Mouse (Mus musculus) MEL (cell line): ENCODE data around the gene Eef2kmt. TPM values are rescaled to one million over a fixed set of nuclear protein-coding genes. Genes with fewer than 3 reads are reported as not detected.

Experiments used
- DNase-seq: peaks from one replicate; pipeline ENCODE4 v3.0.0; 2011; ENCODE audit warnings: low read depth, low spot score
- H3K27ac ChIP-seq: 2 replicates; pipeline ENCODE4 v1.5.1; 2012; ENCODE audit warnings: low read depth, mild to moderate bottlenecking, control low read depth, low read length, moderate library complexity; ENCODE audit not compliant: control insufficient read depth
- H3K27me3 ChIP-seq, 2 experiments: fragments of 150-350 bp in 1 of 2; sonication (generic) in 1 of 2; 2 replicates each; pipeline ENCODE4 v1.6.1; 2012; ENCODE audit warnings: low read length in 2 of 2, mild to moderate bottlenecking in 2 of 2, improper control_type of control experiment in 1 of 2, moderate library complexity in 1 of 2; ENCODE audit not compliant: insufficient read depth in 2 of 2, control insufficient read depth in 1 of 2
- H3K36me3 ChIP-seq, 2 experiments: 2 replicates each; pipeline ENCODE4 v1.6.1; 2012 to 2014; ENCODE audit warnings: low read length in 2 of 2, improper control_type of control experiment in 1 of 2, inconsistent platforms in 1 of 2, mild to moderate bottlenecking in 1 of 2; ENCODE audit not compliant: insufficient read depth in 2 of 2, control insufficient read depth in 1 of 2
- H3K4me1 ChIP-seq, 2 experiments: fragments of 150-350 bp in 1 of 2; sonication (generic) in 1 of 2; 2 replicates each; pipeline ENCODE4 v1.6.1; 2012; ENCODE audit warnings: low read length in 2 of 2, improper control_type of control experiment in 1 of 2, mild to moderate bottlenecking in 1 of 2; ENCODE audit not compliant: insufficient read depth in 2 of 2, control insufficient read depth in 1 of 2
- H3K4me3 ChIP-seq, 2 experiments: fragments of 150-350 bp in 1 of 2; sonication (generic) in 1 of 2; 2 replicates each; pipeline ENCODE4 v1.5.1; 2012; ENCODE audit warnings: low read depth in 2 of 2, low read length in 2 of 2, mild to moderate bottlenecking in 2 of 2, moderate library complexity in 2 of 2, control low read depth in 1 of 2, improper control_type of control experiment in 1 of 2; ENCODE audit not compliant: control insufficient read depth in 1 of 2, insufficient read depth in 1 of 2
- H3K79me2 ChIP-seq: 2 replicates; pipeline ENCODE4 v1.6.1; 2012; ENCODE audit warnings: mild to moderate bottlenecking, low read length, moderate library complexity; ENCODE audit not compliant: control insufficient read depth, poor library complexity, insufficient read depth
- H3K9ac ChIP-seq: 2 replicates; pipeline ENCODE4 v1.6.1; 2012; ENCODE audit warnings: low read depth, mild to moderate bottlenecking, control low read depth, low read length, moderate library complexity; ENCODE audit not compliant: control insufficient read depth, poor library complexity, severe bottlenecking
- H3K9me3 ChIP-seq: fragments of 150-350 bp; sonication (generic); replicated peaks from 2 replicates; pipeline ENCODE4 v1.6.1; 2012; ENCODE audit warnings: mild to moderate bottlenecking, low read length, improper control_type of control experiment, moderate library complexity; ENCODE audit not compliant: insufficient read depth
- CHD1 ChIP-seq: IDR thresholded peaks from 2 replicates; pipeline ENCODE4 v1.6.1; 2012; ENCODE audit warnings: low read depth, mild to moderate bottlenecking, inconsistent platforms, low read length, improper control_type of control experiment
- CHD2 ChIP-seq: IDR thresholded peaks from 2 replicates; pipeline ENCODE4 v1.6.1; 2011; ENCODE audit warnings: low read length, improper control_type of control experiment
- E2F4 ChIP-seq: IDR thresholded peaks from 2 replicates; pipeline ENCODE4 v1.6.1; 2011; ENCODE audit warnings: low read depth, low read length, improper control_type of control experiment, borderline replicate concordance
- ELF1 ChIP-seq: IDR thresholded peaks from 2 replicates; pipeline ENCODE4 v1.6.1; 2014; ENCODE audit warnings: low read depth, mild to moderate bottlenecking, inconsistent platforms, low read length, improper control_type of control experiment, moderate library complexity
- GABPA ChIP-seq: IDR thresholded peaks from 2 replicates; pipeline ENCODE4 v1.6.1; 2012; ENCODE audit warnings: low read depth, mild to moderate bottlenecking, inconsistent platforms, low read length, improper control_type of control experiment, moderate library complexity
- MAX ChIP-seq: IDR thresholded peaks from 2 replicates; pipeline ENCODE4 v1.6.1; 2011; ENCODE audit warnings: low read length, improper control_type of control experiment
- MXI1 ChIP-seq: IDR thresholded peaks from 2 replicates; pipeline ENCODE4 v1.6.1; 2011; ENCODE audit warnings: mild to moderate bottlenecking, low read depth, low read length, improper control_type of control experiment
- POLR2A ChIP-seq, 2 experiments: IDR thresholded peaks; 2 replicates each; pipeline ENCODE4 v1.6.1; 2011 to 2012; ENCODE audit warnings: low read length in 2 of 2, mild to moderate bottlenecking in 2 of 2, control low read depth in 1 of 2, improper control_type of control experiment in 1 of 2, low read depth in 1 of 2, moderate library complexity in 1 of 2; ENCODE audit not compliant: control insufficient read depth in 1 of 2, insufficient read depth in 1 of 2, poor library complexity in 1 of 2
- POLR2AphosphoS5 ChIP-seq: IDR thresholded peaks from 2 replicates; pipeline ENCODE4 v1.6.1; 2012; ENCODE audit warnings: low read depth, borderline replicate concordance, mild to moderate bottlenecking, inconsistent platforms, low read length, moderate library complexity, mixed read lengths
- RAD21 ChIP-seq: IDR thresholded peaks from 2 replicates; pipeline ENCODE4 v1.6.1; 2011; ENCODE audit warnings: mild to moderate bottlenecking, low read depth, low read length, improper control_type of control experiment
- RCOR1 ChIP-seq: IDR thresholded peaks from 2 replicates; pipeline ENCODE4 v1.6.1; 2012; ENCODE audit warnings: low read depth, mild to moderate bottlenecking, inconsistent platforms, low read length, improper control_type of control experiment
- SMC3 ChIP-seq: IDR thresholded peaks from 2 replicates; pipeline ENCODE4 v1.6.1; 2011; ENCODE audit warnings: low read depth, low read length, improper control_type of control experiment
- TAL1 ChIP-seq: IDR thresholded peaks from 2 replicates; pipeline ENCODE4 v1.6.1; 2012; ENCODE audit warnings: mild to moderate bottlenecking, inconsistent platforms, low read length, moderate library complexity, mixed read lengths
- UBTF ChIP-seq: IDR thresholded peaks from 2 replicates; pipeline ENCODE4 v1.6.1; 2012; ENCODE audit warnings: low read depth, mild to moderate bottlenecking, inconsistent platforms, low read length, improper control_type of control experiment, moderate library complexity, borderline replicate concordance; ENCODE audit not compliant: insufficient read depth
- polyA plus RNA-seq, 2 experiments: library from polyadenylated mRNA; stranded (reverse) in 1 of 2; unstranded in 1 of 2; fragments of >175 nt in 1 of 2; fragments of >200 nt in 1 of 2; gene quantifications; 2 replicates each; pipeline versions ENCODE4 v1.2.1 to v1.2.4; 2012; ENCODE audit warnings: low replicate concordance in 2 of 2, low read depth in 1 of 2; ENCODE audit not compliant: insufficient read length in 2 of 2, insufficient read depth in 1 of 2, missing spikeins in 1 of 2
- total RNA-seq: library from RNA; depleted of rRNA; stranded (reverse); fragments of 300-350 nt; gene quantifications from 2 replicates; pipeline ENCODE4 v1.2.3, GENCODE M21; 2012

The Eef2kmt gene
- total and polyA plus RNA-seq, 3 experiments: 21.4 to 48.6 TPM; not detected in 1

- no peaks in the 10 kb centered on the region for H3K4me1 ChIP-seq
- H3K27me3 ChIP-seq: no peaks in the 10 kb centered on the region
- H3K9ac ChIP-seq: no peak overlapping the region
- H3K9me3 ChIP-seq: no peaks in the 10 kb centered on the region
- DNase-seq: no peak
- H3K79me2 ChIP-seq: no peaks in the 10 kb centered on the region
- no peak overlapping the region for H3K4me3 ChIP-seq
- no peak overlapping the region for H3K27ac ChIP-seq
- TF ChIP-seq CHD1 (no peak), GABPA (no peak), ELF1 (no peak), E2F4 (no peak), MXI1 (no peak), POLR2A (IDR thresholded peaks at IDR 0.05; ENCODE audit: control insufficient read depth in 1 of 2, insufficient read depth in 1 of 2, low read depth in 1 of 2, low read length in 2 of 2, poor library complexity in 1 of 2) (no peak), SMC3 (no peak), UBTF (no peak), CHD2 (no peak)
- TF ChIP-seq, all 39 proteins: peak for 0
- no peaks in the 10 kb centered on the region for H3K36me3 ChIP-seq
These were observed 23.9 kb upstream of the Eef2kmt start for GRCm38 (mm10) chr16:5279571-5280222.

GRCm38 (mm10) chr16:5272371-5272770, 16.6 kb upstream of the Eef2kmt start:
- no peaks in the 10 kb centered on the region for H3K4me1 ChIP-seq
- H3K9me3 ChIP-seq: no peaks in the 10 kb centered on the region
- H3K9ac ChIP-seq: no peak overlapping the region
- TF ChIP-seq TAL1 (no peak), POLR2AphosphoS5 (no peak), RCOR1 (no peak), RAD21 (no peak), MAX (no peak), POLR2A (IDR thresholded peaks at IDR 0.05; ENCODE audit: control insufficient read depth in 1 of 2, insufficient read depth in 1 of 2, low read depth in 1 of 2, low read length in 2 of 2, poor library complexity in 1 of 2) (no peak)
- DNase-seq: no peak
- no peak overlapping the region for H3K27ac ChIP-seq
- H3K27me3 ChIP-seq: no peaks in the 10 kb centered on the region; a peak in 1 of 4 replicates
- no peaks in the 10 kb centered on the region for H3K36me3 ChIP-seq
- H3K79me2 ChIP-seq: no peaks in the 10 kb centered on the region
- no peak overlapping the region for H3K4me3 ChIP-seq
